Mouse (Mus musculus) lung, adult 2 months (tissue): ENCODE results near the gene Tnnc1.
A peak's percentile ranks its signal among the peaks of the same experiment; 100 is the strongest.

Experiments
- CTCF ChIP-seq: fragments of 200-500 bp; IDR thresholded peaks from 2 replicates; pipeline ENCODE4 v1.5.1; 2011; ENCODE audit warnings: mild to moderate bottlenecking, low read length, control low read depth; ENCODE audit not compliant: insufficient read depth
- POLR2A ChIP-seq: fragments of 200-500 bp; IDR thresholded peaks from 2 replicates; pipeline ENCODE4 v1.6.1; 2011; ENCODE audit warnings: low read depth, mild to moderate bottlenecking, control low read depth, low read length, borderline replicate concordance; ENCODE audit errors: extremely low read depth

DNA sequence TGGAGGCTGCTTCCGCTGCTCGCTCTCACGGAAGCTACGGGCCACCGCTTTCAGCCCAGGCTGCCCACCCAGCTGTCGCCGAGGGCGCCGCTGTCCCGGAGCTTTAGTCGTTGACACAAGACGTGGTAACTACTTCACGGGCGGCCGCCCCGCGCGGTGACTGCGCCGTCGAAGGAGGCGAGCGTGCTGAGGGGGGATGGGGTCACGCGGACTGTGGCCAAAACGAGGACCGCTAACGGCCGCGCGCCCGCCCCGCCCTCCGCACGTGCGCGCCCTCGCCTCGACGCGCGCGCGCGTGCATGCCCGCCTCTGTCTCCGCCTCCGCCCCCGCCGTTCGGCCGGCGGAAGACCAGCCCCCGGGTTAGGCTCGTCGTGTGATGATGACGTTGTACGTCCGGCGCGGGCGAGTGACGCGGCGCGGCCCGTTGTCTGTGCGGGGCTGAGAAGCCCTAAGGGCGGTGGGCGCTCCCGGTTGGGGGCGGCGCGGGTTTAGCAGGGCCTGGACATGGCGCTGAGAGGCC, 43.0 kb downstream of the Tnnc1 start, which contains the start of the genes Phf7 and Bap1:
- TF ChIP-seq CTCF = no peak
- TF ChIP-seq POLR2A = peak; percentile 59; the same call in 1 of the 2 replicates
